In genomic region chr6:100731996-100732375, GRCm38 (mm10) we compare ENCODE assay signal across 10 mouse cellular contexts. TPM values are rescaled to one million over a fixed set of nuclear protein-coding genes. Genes with fewer than 3 reads are reported as not detected.
DNase-seq lines count a peak whose midpoint lies in the region; ATAC-seq and TF ChIP-seq lines count a peak whose summit lies in the region.
"Had no signal": no experiment of that assay in that cellular context is flagged by ENCODE, and none has a peak within 500 bp of the region (broad histone marks: within the 10 kb centered on the region; RNA-seq: fewer than 3 reads in every experiment).

No protein-coding gene starts in this region.

- H3K4me1 ChIP-seq in limb, embryonic 14.5 days (ENCODE audit: control insufficient read depth, insufficient read depth, low read length) = peaks cover 36% of the 10 kb centered on the region

- no peak overlapping the region for H3K9ac ChIP-seq in limb, embryonic 14.5 days (ENCODE audit: low read depth, low read length, severe bottlenecking)
- H3K9ac ChIP-seq: liver, embryonic 14.5 days; stomach, embryonic 15.5 days had no signal

- intact Hi-C loops in gastrocnemius, adult 2 months (cut with DNase I) = no loop called here

- no peaks in the 10 kb centered on the region for H3K9me3 ChIP-seq in limb, embryonic 14.5 days (ENCODE audit: control insufficient read depth, low read length)
- H3K9me3 ChIP-seq: stomach, embryonic 15.5 days had no signal

- TF ChIP-seq POLR2A in limb, embryonic 14.5 days (IDR thresholded peaks at IDR 0.05; ENCODE audit: borderline replicate concordance, extremely low read depth, insufficient read depth, insufficient read length) = no peak

- H3K4me2 ChIP-seq in limb, embryonic 14.5 days (replicated peaks; ENCODE audit: low read depth, low read length, severe bottlenecking) = peak overlapping the region; percentile 21

- H3K4me3 ChIP-seq in gastrocnemius, adult 2 months = peak overlapping the region; percentile 63
- no peak overlapping the region for H3K4me3 ChIP-seq in limb, embryonic 14.5 days (replicated peaks; ENCODE audit: low read length)
- H3K4me3 ChIP-seq: stomach, embryonic 15.5 days had no signal

- WGBS in limb, embryonic 14.5 days = 26% methylated on average over 9 of the region's 9 CpGs

- H3K27me3 ChIP-seq in limb, embryonic 14.5 days (ENCODE audit: control insufficient read depth, insufficient read depth, low read length) = no peaks in the 10 kb centered on the region
- H3K27me3 ChIP-seq: stomach, embryonic 15.5 days had no signal

- ATAC-seq in limb, embryonic 14.5 days (ENCODE audit: low FRiP score, low read depth) = peak; percentile 74

- DNase-seq in adrenal gland, adult (ENCODE audit: inconsistent age in 2 of 2, low spot score in 1 of 2) = peak; percentile 7 to 53
- DNase-seq in adrenal gland, postnatal 4 days (ENCODE audit: low spot score in 2 of 2) = no peak
- DNase-seq in 3134 (ENCODE audit: extremely low read depth, insufficient read length, low spot score) = peak; percentile 41
- peak; percentile 86 for DNase-seq in gastrocnemius, adult 2 months
- DNase-seq in kidney, adult 9 months = peak; percentile 27
- peak; percentile 93 for DNase-seq in limb, embryonic 14.5 days (ENCODE audit: low spot score)
- peak; percentile 63 to 65 for DNase-seq in urinary bladder, postnatal 4 days (ENCODE audit: low spot score in 2 of 2)
- no peak for DNase-seq in retina, postnatal 1 day

- peak overlapping the region; percentile 72; the same call in 1 of the 2 replicates for H3K27ac ChIP-seq in gastrocnemius, adult 2 months
- peak overlapping the region; percentile 73 for H3K27ac ChIP-seq in limb, embryonic 14.5 days (replicated peaks; ENCODE audit: low read depth, low read length)
- H3K27ac ChIP-seq: liver, embryonic 14.5 days; stomach, embryonic 15.5 days had no signal

- no peak for TF ChIP-seq CTCF in gastrocnemius, adult 2 months (IDR thresholded peaks at IDR 0.05)

- H3K36me3 ChIP-seq in limb, embryonic 14.5 days (ENCODE audit: control insufficient read depth, insufficient read depth, low read length) = peaks cover 21% of the 10 kb centered on the region
- H3K36me3 ChIP-seq: stomach, embryonic 15.5 days had no signal

RNA-seq across cellular contexts. Expression of gene Gxylt2, which starts 27.5 kb away (rescaled TPM):
- total RNA-seq in adrenal gland, postnatal 4 days (2021) = 1 to 10 TPM; 1.2 to 2.7 TPM
- under 1 TPM; 0.66 to 0.67 TPM for total RNA-seq in gastrocnemius, adult 2 months (2021)
- 27.6 and 32.3 TPM in 2 replicates for polyA plus RNA-seq in limb, embryonic 14.5 days (2012; rRNA removed)
- polyA plus RNA-seq in limb, embryonic 14.5 days (2014; fragmentation: Nextera tagmentation; extraction: Ambion mirVana) = 27.1 and 33.6 TPM in 2 replicates

Comparison
In these comparisons a context has a peak if more than half of its experiments do, and no peak if none do; other contexts are left out.
1. DNase-seq: peak in adrenal gland, adult (2 of 2), 3134 (single experiment), gastrocnemius, adult 2 months (single experiment), kidney, adult 9 months (single experiment), limb, embryonic 14.5 days (single experiment) and urinary bladder, postnatal 4 days (2 of 2); none in adrenal gland, postnatal 4 days (0 of 2) and retina, postnatal 1 day (single experiment).